Mouse (Mus musculus): Measurements from ENCODE around the gene Myod1.
A peak's percentile ranks its signal among the peaks of the same experiment; 100 is the strongest.

The Myod1 gene

GRCm38 (mm10) chr7:46393116-46393515, 16.8 kb downstream of the Myod1 start:
- DNase-seq: peak; percentile 84 to 91

- no peak for DNase-seq
Observed at GRCm38 (mm10) chr7:46393718-46394511, 17.6 kb downstream of the Myod1 start.

- DNase-seq: no peak
Observed at GRCm38 (mm10) chr7:46394933-46395332, 18.7 kb downstream of the Myod1 start.

GRCm38 (mm10) chr7:46395571-46395970, 19.3 kb downstream of the Myod1 start:
- DNase-seq: no peak

GRCm38 (mm10) chr7:46396231-46396927, 20.1 kb downstream of the Myod1 start, which contains the start of gene Kcnc1:
TSS of gene Kcnc1 (plus strand) at chr7:46396497.
- peak; percentile 73 to 93 for DNase-seq

- no peak for DNase-seq
Observed at GRCm38 (mm10) chr7:46396928-46397731, 20.9 kb downstream of the Myod1 start.

- no peak for DNase-seq
Observed at GRCm38 (mm10) chr7:46397732-46398333, 21.6 kb downstream of the Myod1 start.

GRCm38 (mm10) chr7:46398612-46399011, 22.3 kb downstream of the Myod1 start:
- no peak for DNase-seq

GRCm38 (mm10) chr7:46399676-46400075, 23.4 kb downstream of the Myod1 start:
- DNase-seq: no peak

- no peak for DNase-seq
Observed at GRCm38 (mm10) chr7:46400346-46400745, 24.1 kb downstream of the Myod1 start.

- no peak for DNase-seq
Observed at GRCm38 (mm10) chr7:46401371-46402180, 25.3 kb downstream of the Myod1 start.

- DNase-seq: no peak
Observed at GRCm38 (mm10) chr7:46403616-46404485, 27.6 kb downstream of the Myod1 start.

- DNase-seq: no peak
Observed at GRCm38 (mm10) chr7:46404756-46405155, 28.5 kb downstream of the Myod1 start.

GRCm38 (mm10) chr7:46408606-46409005, 32.3 kb downstream of the Myod1 start:
- DNase-seq: no peak

GRCm38 (mm10) chr7:46409204-46409789, 33.0 kb downstream of the Myod1 start:
- no peak for DNase-seq

- no peak for DNase-seq
Observed at GRCm38 (mm10) chr7:46410727-46411126, 34.5 kb downstream of the Myod1 start.

GRCm38 (mm10) chr7:46412823-46413222, 36.5 kb downstream of the Myod1 start:
- no peak for DNase-seq

GRCm38 (mm10) chr7:46413959-46414725, 37.9 kb downstream of the Myod1 start:
- no peak for DNase-seq

GRCm38 (mm10) chr7:46415818-46416425, 39.6 kb downstream of the Myod1 start:
- no peak for DNase-seq
